Mouse (Mus musculus): ENCODE measurements around the gene Slc17a3. TPM values are rescaled to one million over a fixed set of nuclear protein-coding genes. Genes with fewer than 3 reads are reported as not detected.

The Slc17a3 gene
- total RNA-seq (2021), result not detected
- long read RNA-seq, experiment 1, result 0 reads
- long read RNA-seq, experiment 2, result 0 reads

DNA sequence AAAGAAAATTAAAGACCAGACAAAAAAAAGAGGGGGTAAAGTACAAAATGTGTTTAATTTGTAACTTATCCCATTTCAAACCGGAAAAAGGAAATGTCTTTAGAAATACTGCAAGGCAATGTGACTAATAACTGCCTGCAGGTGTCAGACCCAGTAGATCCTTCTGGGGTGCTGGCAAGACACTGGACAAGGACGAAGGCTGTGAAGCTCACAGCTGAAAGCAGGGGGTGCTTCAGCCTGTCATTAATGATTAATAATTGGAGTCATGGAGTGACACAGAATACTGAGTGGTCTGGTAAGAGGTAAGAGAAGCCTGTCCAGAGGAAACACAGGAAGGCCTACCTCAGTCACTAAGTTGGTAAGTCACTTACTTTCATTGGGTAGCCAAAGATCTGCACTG lies at the start of gene Slc17a3:
TSS of gene Slc17a3 (plus strand) at position 127 of the 400 bp plus-strand sequence.
- no peak for DNase-seq
- Histone ChIP-seq H3K27ac (no peak within 1 kb of the TSS), H3K4me3 (no peak within 1 kb of the TSS)
- no peak for TF ChIP-seq CTCF (IDR thresholded peaks at IDR 0.05)
- intact Hi-C loops (cut with DNase I), result no loop called here

- TF ChIP-seq CTCF (IDR thresholded peaks at IDR 0.05), result peak; percentile 79
- peak; percentile 21 for DNase-seq
- H3K4me3 ChIP-seq, result no peak overlapping the region
- no peak overlapping the region for H3K27ac ChIP-seq
- intact Hi-C loops (cut with DNase I), result no loop called here
Measured at GRCm38 (mm10) chr13:23792520-23792919, 46.7 kb upstream of the Slc17a3 start.

GRCm38 (mm10) chr13:23799405-23799804 lies 39.8 kb upstream of the Slc17a3 start:
- TF ChIP-seq CTCF (IDR thresholded peaks at IDR 0.05), result no peak
- Histone ChIP-seq H3K27ac (no peak overlapping the region), H3K4me3 (no peak overlapping the region)
- intact Hi-C loops (cut with DNase I), result no loop called here
- DNase-seq, result no peak

- Histone ChIP-seq H3K27ac (no peak overlapping the region), H3K4me3 (no peak overlapping the region)
- TF ChIP-seq CTCF (IDR thresholded peaks at IDR 0.05), result no peak
- intact Hi-C loops (cut with DNase I), result no loop called here
- DNase-seq, result no peak
Measured at GRCm38 (mm10) chr13:23804532-23804931, 34.7 kb upstream of the Slc17a3 start.

DNA sequence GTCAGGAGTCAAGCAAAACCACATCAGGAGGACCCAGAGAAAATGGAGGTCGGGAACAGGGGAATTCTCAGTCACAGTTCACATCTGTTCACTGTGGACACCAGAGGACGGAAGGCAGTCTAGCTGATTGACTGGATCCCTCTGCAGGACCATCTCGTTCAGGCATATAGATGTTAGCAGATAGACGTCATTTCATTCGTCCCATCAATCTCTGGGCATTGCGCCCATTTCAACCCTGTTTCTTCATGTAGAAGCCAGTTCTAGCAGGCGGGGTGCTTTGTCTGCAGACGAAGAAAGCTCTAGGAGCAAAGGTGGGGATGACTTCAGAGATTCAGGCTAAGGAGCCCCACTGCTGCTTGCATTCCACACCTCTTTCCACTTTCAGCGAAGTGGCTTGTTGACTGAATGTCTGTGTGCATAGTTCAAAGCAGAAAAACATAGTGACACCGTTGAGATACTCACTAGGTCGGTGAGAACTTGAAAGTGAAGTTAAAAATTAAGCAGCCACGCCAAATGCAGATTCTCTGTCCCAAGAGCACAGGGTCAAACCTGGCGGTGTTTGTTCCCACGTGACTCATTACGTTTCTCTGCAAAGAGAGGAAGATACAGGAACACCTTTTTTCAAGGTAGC lies 32.7 kb upstream of the Slc17a3 start, which contains the start of gene Slc17a2:
TSS of gene Slc17a2 (plus strand) at position 572 of the 631 bp plus-strand sequence.
- no peak within 1 kb of the TSS for H3K27ac ChIP-seq
- intact Hi-C loops (cut with DNase I), result no loop called here
- no peak for DNase-seq
- H3K4me3 ChIP-seq, result no peak within 1 kb of the TSS
- no peak for TF ChIP-seq CTCF (IDR thresholded peaks at IDR 0.05)

DNA sequence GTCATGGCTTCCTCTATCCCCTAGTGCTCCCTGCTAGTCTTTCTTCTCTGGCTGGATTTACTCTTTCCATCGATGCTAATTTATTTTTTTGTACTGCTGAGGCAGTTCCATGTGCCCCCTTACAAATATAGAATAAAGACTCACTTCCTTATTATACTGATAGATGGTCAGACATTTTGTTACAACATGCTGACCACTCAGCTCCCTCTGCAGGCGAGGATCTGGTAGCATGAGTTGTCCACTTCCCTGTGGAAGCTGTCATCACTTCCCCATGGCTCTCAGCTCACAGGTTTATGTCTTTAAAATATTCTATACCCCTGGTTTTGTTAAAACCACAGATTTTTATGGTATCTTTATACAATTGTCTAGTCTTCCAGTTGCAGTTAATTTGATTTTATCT lies 23.1 kb upstream of the Slc17a3 start:
- Histone ChIP-seq H3K4me3 (no peak overlapping the region), H3K27ac (no peak overlapping the region)
- intact Hi-C loops (cut with DNase I), result no loop called here
- DNase-seq, result no peak
- TF ChIP-seq CTCF (IDR thresholded peaks at IDR 0.05), result no peak; the same call in 1 of the 2 replicates

DNA sequence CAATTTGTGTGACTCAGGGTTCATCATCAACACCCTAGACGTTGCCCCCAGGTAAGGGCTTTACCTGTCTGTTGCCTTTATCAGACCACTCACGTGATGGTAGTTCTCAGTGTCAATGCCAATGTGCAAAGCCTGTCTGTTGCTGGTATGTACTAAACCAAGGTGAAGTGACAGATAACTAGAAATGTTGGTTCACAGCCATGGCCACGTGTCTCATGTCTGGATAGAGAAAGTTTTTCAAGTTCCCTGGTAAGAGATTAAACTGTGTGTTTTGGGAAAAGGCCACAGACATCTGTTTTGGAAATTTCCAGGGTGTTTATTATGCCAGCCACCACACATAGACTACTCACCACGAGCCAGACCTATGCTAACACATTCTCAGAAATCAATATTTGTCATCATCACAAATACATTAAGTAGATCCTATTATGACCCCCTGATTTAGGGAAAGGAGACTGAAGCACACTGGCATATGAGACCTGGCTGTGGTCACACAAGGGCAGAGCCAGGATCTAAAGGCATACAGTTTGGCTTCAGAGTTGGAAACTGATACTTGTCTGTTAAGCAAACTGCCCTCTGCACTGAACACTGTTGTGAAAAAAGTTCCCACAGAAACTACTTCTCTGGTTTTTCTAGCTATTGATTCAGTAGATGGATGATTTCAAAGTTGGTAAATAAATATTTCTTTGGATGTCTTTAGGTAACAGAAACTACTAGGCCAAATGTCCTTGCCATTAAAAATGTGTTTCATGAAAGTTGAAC lies 18.9 kb upstream of the Slc17a3 start:
- no peak overlapping the region for H3K27ac ChIP-seq
- no peak for DNase-seq
- no peak overlapping the region for H3K4me3 ChIP-seq
- no peak for TF ChIP-seq CTCF (IDR thresholded peaks at IDR 0.05)
- intact Hi-C loops (cut with DNase I), result no loop called here

DNA sequence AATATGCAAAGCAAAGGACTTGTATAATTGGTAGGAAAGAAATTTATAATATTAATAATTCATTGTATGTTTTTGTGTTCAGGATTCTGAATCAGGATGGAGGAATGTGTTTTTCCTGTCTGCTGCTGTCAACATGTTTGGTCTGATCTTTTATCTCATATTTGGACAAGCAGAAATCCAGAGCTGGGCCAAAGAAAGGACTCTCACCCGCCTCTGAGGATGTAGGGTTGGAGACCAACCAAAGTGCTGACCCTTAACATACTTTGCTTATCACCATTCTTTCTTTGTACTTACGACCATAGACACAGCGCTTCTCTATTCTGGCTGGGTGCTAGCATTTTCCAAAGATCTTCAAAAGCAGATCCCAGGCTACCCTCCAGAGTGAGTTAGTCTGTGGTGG lies 17.0 kb upstream of the Slc17a3 start:
- H3K27ac ChIP-seq, result no peak overlapping the region
- DNase-seq, result no peak
- H3K4me3 ChIP-seq, result no peak overlapping the region
- intact Hi-C loops (cut with DNase I), result no loop called here
- no peak for TF ChIP-seq CTCF (IDR thresholded peaks at IDR 0.05)

DNA sequence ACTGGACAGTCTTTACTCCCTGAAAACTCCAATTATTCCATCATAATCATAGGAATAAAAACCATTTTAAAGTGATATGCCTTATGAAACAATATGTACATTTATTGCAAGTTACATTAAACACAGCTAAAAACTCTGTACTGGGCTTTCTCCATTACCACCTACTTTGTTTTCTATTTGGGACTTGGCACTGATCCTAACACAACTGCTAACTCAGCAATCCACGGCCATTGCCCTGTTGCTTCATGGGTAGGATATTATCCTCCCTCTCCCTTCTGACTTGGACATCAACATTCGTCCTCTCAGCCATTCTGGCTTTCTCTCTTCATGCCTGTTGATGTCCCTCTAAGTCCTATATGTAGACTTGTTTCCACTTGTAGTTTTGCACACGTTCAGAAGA lies 12.6 kb upstream of the Slc17a3 start:
- Histone ChIP-seq H3K27ac (no peak overlapping the region), H3K4me3 (no peak overlapping the region)
- intact Hi-C loops (cut with DNase I), result no loop called here
- DNase-seq, result no peak
- no peak for TF ChIP-seq CTCF (IDR thresholded peaks at IDR 0.05)

DNA sequence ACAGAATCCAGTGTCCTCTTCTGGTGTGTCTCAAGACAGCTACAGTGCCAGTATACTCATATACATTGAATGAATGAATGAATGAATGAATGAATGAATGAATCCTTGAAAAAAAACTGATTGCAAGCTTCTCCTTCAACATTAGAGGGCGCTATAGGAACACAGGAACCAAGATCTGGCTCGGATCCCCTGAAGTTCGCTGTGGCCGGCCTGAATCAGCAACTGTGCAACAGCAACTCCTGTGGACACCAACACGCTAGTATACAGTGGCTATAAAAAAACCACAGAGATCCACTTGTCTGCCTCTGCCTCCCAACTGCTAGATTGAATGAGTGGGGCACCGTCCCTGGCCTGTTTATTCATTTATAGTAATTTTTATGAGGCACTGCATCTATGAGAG lies 6.2 kb upstream of the Slc17a3 start:
- Histone ChIP-seq H3K4me3 (no peak overlapping the region), H3K27ac (no peak overlapping the region)
- DNase-seq, result peak; percentile 53
- intact Hi-C loops (cut with DNase I), result loop anchor here (2.0 to 5.0 kb wide), 3 partner anchors 118 to 464 kb away; no protein-coding TSS in a partner anchor
- peak; percentile 75 for TF ChIP-seq CTCF (IDR thresholded peaks at IDR 0.05)

DNA sequence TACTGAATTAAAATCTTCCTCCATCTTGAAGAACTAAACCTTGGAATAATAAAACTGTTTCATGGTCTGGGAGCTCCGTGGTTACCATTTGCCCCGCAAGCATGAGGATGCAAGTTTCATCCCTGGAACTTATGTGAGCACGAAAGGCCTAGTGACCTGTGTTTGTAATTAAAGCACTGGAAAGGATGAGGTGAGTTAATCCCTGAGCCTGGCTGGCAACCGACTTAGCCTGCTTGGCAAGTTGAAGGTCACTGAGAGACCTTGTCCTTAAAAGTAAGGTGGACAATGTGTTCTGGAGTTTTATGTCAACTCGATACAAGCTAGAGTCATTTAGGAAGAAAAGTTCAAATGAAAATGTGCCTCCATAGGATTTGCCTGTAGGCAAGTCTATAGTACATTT lies 4.4 kb upstream of the Slc17a3 start:
- DNase-seq, result no peak
- Histone ChIP-seq H3K27ac (no peak overlapping the region), H3K4me3 (no peak overlapping the region)
- TF ChIP-seq CTCF (IDR thresholded peaks at IDR 0.05), result no peak
- intact Hi-C loops (cut with DNase I), result loop anchor here (5.0 kb wide), 2 partner anchors 442 to 462 kb away; no protein-coding TSS in a partner anchor

GRCm38 (mm10) chr13:23836630-23837029 lies 2.6 kb upstream of the Slc17a3 start:
- TF ChIP-seq CTCF (IDR thresholded peaks at IDR 0.05), result no peak
- H3K4me3 ChIP-seq, result no peak overlapping the region
- H3K27ac ChIP-seq, result no peak overlapping the region
- intact Hi-C loops (cut with DNase I), result no loop called here
- no peak for DNase-seq

DNA sequence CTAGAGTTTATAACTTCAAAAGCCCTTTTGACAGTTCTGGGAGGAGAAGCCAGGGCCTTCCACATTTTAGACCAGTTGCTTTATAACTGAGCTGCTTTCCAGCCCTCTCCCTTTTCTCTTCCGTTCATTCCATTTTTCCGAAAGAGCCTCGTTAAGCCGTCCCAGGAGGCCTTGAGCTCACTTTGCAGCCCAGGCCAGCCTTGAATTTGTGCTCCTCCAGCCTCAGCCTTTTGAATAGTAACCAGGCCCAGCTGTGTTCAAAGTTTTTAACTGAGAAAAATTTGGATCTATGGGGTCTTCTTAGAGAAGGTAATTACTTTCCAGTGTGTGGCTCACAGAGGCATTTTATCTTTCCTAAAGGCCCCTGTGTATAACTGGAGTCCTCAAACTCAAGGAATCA lies 6.6 kb downstream of the Slc17a3 start:
- TF ChIP-seq CTCF (IDR thresholded peaks at IDR 0.05), result no peak
- DNase-seq, result no peak
- intact Hi-C loops (cut with DNase I), result no loop called here
- Histone ChIP-seq H3K27ac (no peak overlapping the region), H3K4me3 (no peak overlapping the region)
